Mouse (Mus musculus) liver, embryonic 11.5 days (tissue): ENCODE results near the gene Zmynd8. TPM values are rescaled to one million over a fixed set of nuclear protein-coding genes. Genes with fewer than 3 reads are reported as not detected.

Experiments used
- ATAC-seq: fragments of 200-750 bp; cut with Nextera tagmentation; replicated peaks from 2 replicates; pipeline ENCODE4 v1.8.0; 2017; ENCODE audit warnings: moderate number of reproducible peaks, mild to moderate bottlenecking, moderate TSS enrichment, moderate library complexity; ENCODE audit not compliant: low FRiP score
- DNase-seq: peaks from one replicate; pipeline ENCODE4 v3.0.0-alpha.2; 2017; ENCODE audit warnings: low spot score
- H3K27ac ChIP-seq: fragments of 300-500 bp; sonication (generic); 2 replicates; pipeline ENCODE4 v1.5.1; 2014; ENCODE audit warnings: mild to moderate bottlenecking, low read depth, low read length, control low read depth
- H3K27me3 ChIP-seq: fragments of 300-500 bp; sonication (generic); replicated peaks from 2 replicates; pipeline ENCODE4 v1.6.1; 2014; ENCODE audit warnings: low read length, mixed read lengths; ENCODE audit not compliant: control insufficient read depth, insufficient read depth
- H3K36me3 ChIP-seq: fragments of 300-500 bp; sonication (generic); 2 replicates; pipeline ENCODE4 v1.6.1; 2014; ENCODE audit warnings: mild to moderate bottlenecking, low read length, moderate library complexity, mixed read lengths; ENCODE audit not compliant: control insufficient read depth, insufficient read depth
- H3K4me1 ChIP-seq: fragments of 300-500 bp; sonication (generic); replicated peaks from 2 replicates; pipeline ENCODE4 v1.6.1; 2014; ENCODE audit warnings: low read length, mixed read lengths; ENCODE audit not compliant: control insufficient read depth, insufficient read depth
- H3K4me2 ChIP-seq: fragments of 300-500 bp; sonication (generic); 2 replicates; pipeline ENCODE4 v1.6.1; 2014; ENCODE audit warnings: mild to moderate bottlenecking, control low read depth, moderate library complexity
- H3K4me3 ChIP-seq: fragments of 300-500 bp; sonication (generic); 2 replicates; pipeline ENCODE4 v1.5.1; 2014; ENCODE audit warnings: low read depth, low read length, control low read depth
- H3K9ac ChIP-seq: fragments of 300-500 bp; sonication (generic); 2 replicates; pipeline ENCODE4 v1.6.1; 2014; ENCODE audit warnings: low read depth, low read length, control low read depth
- H3K9me3 ChIP-seq: fragments of 300-500 bp; sonication (generic); 2 replicates; pipeline ENCODE4 v1.6.1; 2016; ENCODE audit warnings: low read length, inconsistent platforms, mixed read lengths; ENCODE audit not compliant: control insufficient read depth
- WGBS: fragments of 180-500 bp; shearing (Covaris S2); extraction: QIAGEN DNeasy Blood & Tissue Kit; methylation state at CpG from one replicate; pipeline ENCODE4 v1.1.7; 2014; 5-methylcytosine and 5-hydroxymethylcytosine counted together
- polyA plus RNA-seq: library from polyadenylated mRNA; unstranded; fragments of >200 nt; fragmentation: Nextera tagmentation; extraction: Ambion mirVana; gene quantifications from 2 replicates; pipeline ENCODE4 v1.2.1, GENCODE M21; 2014

The Zmynd8 gene
- polyA plus RNA-seq, 1 experiment from 2014 or later: 55.8 TPM

GRCm38 (mm10) chr2:165925144-165925543, 26.3 kb upstream of the Zmynd8 start:
- H3K27me3 ChIP-seq: no peaks in the 10 kb centered on the region
- no peak overlapping the region for H3K4me3 ChIP-seq
- H3K4me2 ChIP-seq: no peak overlapping the region
- no peak for DNase-seq
- H3K4me1 ChIP-seq: peaks cover 13% of the 10 kb centered on the region
- H3K9ac ChIP-seq: no peak overlapping the region
- 56% methylated on average over 3 of the region's 3 CpGs for WGBS
- H3K9me3 ChIP-seq: peaks cover 7% of the 10 kb centered on the region
- H3K27ac ChIP-seq: no peak overlapping the region
- no peak for ATAC-seq
- no peaks in the 10 kb centered on the region for H3K36me3 ChIP-seq

- ATAC-seq: no peak
- H3K27me3 ChIP-seq: no peaks in the 10 kb centered on the region
- H3K27ac ChIP-seq: no peak overlapping the region
- H3K9me3 ChIP-seq: peaks cover 7% of the 10 kb centered on the region
- no peak for DNase-seq
- no peak overlapping the region for H3K4me2 ChIP-seq
- no peaks in the 10 kb centered on the region for H3K36me3 ChIP-seq
- H3K9ac ChIP-seq: no peak overlapping the region
- peaks cover 13% of the 10 kb centered on the region for H3K4me1 ChIP-seq
- 36% methylated on average over 2 of the region's 2 CpGs for WGBS
- no peak overlapping the region for H3K4me3 ChIP-seq
These were observed 25.9 kb upstream of the Zmynd8 start for GRCm38 (mm10) chr2:165924695-165925094.

- Histone ChIP-seq H3K36me3 (no peaks in the 10 kb centered on the region), H3K4me3 (no peak overlapping the region), H3K4me2 (no peak overlapping the region), H3K4me1 (peaks cover 13% of the 10 kb centered on the region), H3K27me3 (no peaks in the 10 kb centered on the region), H3K9ac (no peak overlapping the region), H3K27ac (no peak overlapping the region), H3K9me3 (peaks cover 7% of the 10 kb centered on the region)
- ATAC-seq (no peak), DNase-seq (no peak)
- WGBS: 72% methylated on average over 8 of the region's 8 CpGs
These were observed 24.9 kb upstream of the Zmynd8 start for GRCm38 (mm10) chr2:165923715-165924114.

GRCm38 (mm10) chr2:165922994-165923393, 24.2 kb upstream of the Zmynd8 start:
- Histone ChIP-seq H3K27me3 (no peaks in the 10 kb centered on the region), H3K9ac (no peak overlapping the region), H3K4me2 (no peak overlapping the region), H3K9me3 (peaks cover 5% of the 10 kb centered on the region), H3K27ac (peak overlapping the region; percentile 47; the same call in 1 of the 2 replicates), H3K4me3 (no peak overlapping the region), H3K4me1 (peaks cover 13% of the 10 kb centered on the region), H3K36me3 (no peaks in the 10 kb centered on the region)
- DNase-seq: no peak
- 68% methylated on average over 3 of the region's 3 CpGs for WGBS
- no peak for ATAC-seq

- H3K9me3 ChIP-seq: no peaks in the 10 kb centered on the region
- H3K4me3 ChIP-seq: no peak overlapping the region
- peak overlapping the region; percentile 48 for H3K4me2 ChIP-seq
- no peak overlapping the region for H3K9ac ChIP-seq
- no peaks in the 10 kb centered on the region for H3K36me3 ChIP-seq
- 37% methylated on average over 13 of the region's 13 CpGs for WGBS
- H3K4me1 ChIP-seq: peaks cover 13% of the 10 kb centered on the region
- no peak overlapping the region for H3K27ac ChIP-seq
- DNase-seq (no peak), ATAC-seq (peak; percentile 74)
- H3K27me3 ChIP-seq: no peaks in the 10 kb centered on the region
These were observed 23.4 kb upstream of the Zmynd8 start for GRCm38 (mm10) chr2:165922047-165922728.

GRCm38 (mm10) chr2:165914298-165914697, 15.5 kb upstream of the Zmynd8 start:
- H3K36me3 ChIP-seq: no peaks in the 10 kb centered on the region
- no peaks in the 10 kb centered on the region for H3K4me1 ChIP-seq
- H3K9me3 ChIP-seq: no peaks in the 10 kb centered on the region
- WGBS: 24% methylated on average over 11 of the region's 11 CpGs
- no peaks in the 10 kb centered on the region for H3K27me3 ChIP-seq
- peak; percentile 74 for ATAC-seq
- no peak overlapping the region for H3K4me3 ChIP-seq
- peak; percentile 88 for DNase-seq
- H3K4me2 ChIP-seq: no peak overlapping the region
- H3K27ac ChIP-seq: no peak overlapping the region
- H3K9ac ChIP-seq: no peak overlapping the region

GRCm38 (mm10) chr2:165913073-165913472, 14.3 kb upstream of the Zmynd8 start:
- Histone ChIP-seq H3K9me3 (no peaks in the 10 kb centered on the region), H3K4me1 (no peaks in the 10 kb centered on the region), H3K36me3 (no peaks in the 10 kb centered on the region), H3K4me3 (no peak overlapping the region), H3K27ac (no peak overlapping the region), H3K9ac (no peak overlapping the region), H3K4me2 (no peak overlapping the region), H3K27me3 (no peaks in the 10 kb centered on the region)
- DNase-seq (no peak), ATAC-seq (no peak)
- WGBS: 74% methylated on average over 7 of the region's 7 CpGs

- H3K4me2 ChIP-seq: no peak overlapping the region
- DNase-seq: no peak
- H3K9ac ChIP-seq: no peak overlapping the region
- no peak overlapping the region for H3K4me3 ChIP-seq
- H3K9me3 ChIP-seq: no peaks in the 10 kb centered on the region
- peaks cover 4% of the 10 kb centered on the region; the same call in 1 of the 2 replicates for H3K4me1 ChIP-seq
- no peak for ATAC-seq
- H3K27me3 ChIP-seq: no peaks in the 10 kb centered on the region
- no peak overlapping the region for H3K27ac ChIP-seq
- H3K36me3 ChIP-seq: no peaks in the 10 kb centered on the region
These were observed 10.9 kb upstream of the Zmynd8 start for GRCm38 (mm10) chr2:165909731-165910130.

GRCm38 (mm10) chr2:165907199-165907598, 8.4 kb upstream of the Zmynd8 start:
- Histone ChIP-seq H3K36me3 (no peaks in the 10 kb centered on the region), H3K9me3 (no peaks in the 10 kb centered on the region), H3K9ac (no peak overlapping the region), H3K27ac (no peak overlapping the region), H3K27me3 (no peaks in the 10 kb centered on the region), H3K4me2 (no peak overlapping the region), H3K4me3 (no peak overlapping the region), H3K4me1 (peaks cover 4% of the 10 kb centered on the region; the same call in 1 of the 2 replicates)
- DNase-seq (no peak), ATAC-seq (no peak)
- 77% methylated on average over 7 of the region's 8 CpGs for WGBS
